Mouse (Mus musculus) cortical plate, adult 2 months (tissue): ENCODE measurements around the gene Eed.

Source experiments
- CTCF ChIP-seq: fragments of 200-500 bp; IDR thresholded peaks from 2 replicates; pipeline ENCODE4 v1.5.1; 2011; ENCODE audit warnings: mild to moderate bottlenecking, control low read depth, low read length; ENCODE audit not compliant: insufficient read depth; ENCODE audit errors: extremely low read depth
- POLR2A ChIP-seq: fragments of 200-500 bp; IDR thresholded peaks from 2 replicates; pipeline ENCODE4 v1.6.1; 2011; ENCODE audit warnings: mild to moderate bottlenecking, low read length, control low read depth; ENCODE audit not compliant: insufficient read depth; ENCODE audit errors: extremely low read depth

GRCm38 (mm10) chr7:90020331-90020730, 39.5 kb upstream of the Eed start:
- TF ChIP-seq POLR2A (no peak), CTCF (no peak)
